Mouse (Mus musculus): ENCODE data around the gene Ankdd1b. TPM values are rescaled to one million over a fixed set of nuclear protein-coding genes. Genes with fewer than 3 reads are reported as not detected.
A peak's percentile ranks its signal among the peaks of the same experiment; 100 is the strongest.

Ankdd1b gene
- polyA plus RNA-seq, 1 experiment from 2014 or later, result 0.14 TPM

DNA sequence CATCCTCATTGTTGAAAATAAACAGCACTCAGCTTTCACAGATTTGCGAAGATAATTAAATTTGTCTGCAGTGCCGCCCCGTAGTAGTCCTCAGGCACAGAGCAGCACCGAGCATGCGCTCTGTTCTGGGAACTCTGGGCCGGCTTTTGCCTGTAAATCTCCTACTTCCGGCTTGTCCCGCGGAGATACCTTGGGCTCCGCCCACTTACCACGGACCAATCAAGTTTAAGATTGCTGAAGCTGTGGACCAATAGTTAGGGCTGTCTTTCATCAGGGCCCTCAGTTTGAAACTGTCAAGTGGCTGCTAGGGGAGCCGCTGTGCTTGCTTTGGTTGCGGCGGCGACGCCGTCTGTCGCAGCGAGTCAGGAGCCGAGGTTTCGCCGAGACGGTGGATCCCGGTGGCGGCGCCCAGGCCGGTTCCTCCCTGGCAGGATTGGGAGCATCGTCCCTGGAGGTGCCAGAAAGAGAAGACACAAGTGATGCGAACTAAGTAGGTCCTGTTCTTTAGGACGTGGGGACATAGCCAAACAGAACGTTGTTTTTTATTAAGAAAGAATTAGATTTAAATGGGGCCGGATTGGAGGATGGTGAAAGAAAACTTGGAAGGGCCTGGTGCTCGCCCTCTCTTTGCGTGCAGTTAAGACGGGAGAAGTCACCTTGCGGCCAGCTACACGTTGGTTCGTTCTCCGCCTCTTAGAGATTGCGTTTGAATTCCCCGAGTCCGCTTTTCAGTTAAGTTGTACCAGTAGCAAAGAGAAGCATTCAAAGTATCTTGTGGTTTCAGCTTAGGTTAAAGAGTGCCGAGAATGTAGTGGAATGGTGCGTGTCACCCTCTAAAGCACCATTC, 82.7 kb downstream of the Ankdd1b start, which contains the start of gene Poc5:
Poc5 (plus strand) TSS at position 253 of the 847 bp plus-strand sequence.
- H3K36me3 ChIP-seq, result peaks cover 7% of the 10 kb centered on the region
- H3K9ac ChIP-seq, result peak within 1 kb of the TSS; percentile 82
- H3K4me2 ChIP-seq (replicated peaks), result peak within 1 kb of the TSS; percentile 61
- peak; percentile 100 for ATAC-seq
- no peaks in the 10 kb centered on the region for H3K9me3 ChIP-seq
- no peaks in the 10 kb centered on the region for H3K27me3 ChIP-seq (replicated peaks)
- under 1% methylated on average over 44 of the region's 44 CpGs for WGBS
- peak within 1 kb of the TSS; percentile 73 for H3K27ac ChIP-seq
- peaks cover 5% of the 10 kb centered on the region; the same call in 1 of the 2 replicates for H3K4me1 ChIP-seq (replicated peaks)
- peak within 1 kb of the TSS; percentile 83 for H3K4me3 ChIP-seq (replicated peaks)

DNA sequence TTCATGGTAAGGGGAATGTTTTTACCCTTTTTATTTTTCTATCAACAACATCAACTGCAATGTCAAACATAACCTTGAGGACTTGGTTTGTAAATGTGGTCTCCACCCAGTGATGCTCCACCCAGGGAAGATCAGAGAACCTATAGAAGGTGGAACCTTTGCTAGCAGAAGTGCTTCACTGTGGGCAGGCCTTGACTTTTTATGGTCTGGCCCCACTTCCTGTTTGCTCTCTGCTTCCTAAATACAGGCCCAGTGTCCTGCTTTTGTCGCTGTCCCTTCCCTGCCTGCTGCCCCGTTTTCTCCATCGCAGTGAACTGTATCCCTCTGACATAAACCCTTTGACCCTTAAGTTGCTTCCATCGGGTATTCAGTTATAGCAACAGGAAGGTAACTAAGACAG, 93.1 kb downstream of the Ankdd1b start:
- no peak overlapping the region for H3K4me2 ChIP-seq (replicated peaks)
- H3K9ac ChIP-seq, result no peak overlapping the region
- H3K9me3 ChIP-seq, result no peaks in the 10 kb centered on the region
- H3K4me3 ChIP-seq (replicated peaks), result no peak overlapping the region
- ATAC-seq, result no peak
- no peaks in the 10 kb centered on the region for H3K4me1 ChIP-seq (replicated peaks)
- no peaks in the 10 kb centered on the region for H3K27me3 ChIP-seq (replicated peaks)
- no peak overlapping the region for H3K27ac ChIP-seq
- no peaks in the 10 kb centered on the region for H3K36me3 ChIP-seq
- 49% methylated on average over 4 of the region's 4 CpGs for WGBS

DNA sequence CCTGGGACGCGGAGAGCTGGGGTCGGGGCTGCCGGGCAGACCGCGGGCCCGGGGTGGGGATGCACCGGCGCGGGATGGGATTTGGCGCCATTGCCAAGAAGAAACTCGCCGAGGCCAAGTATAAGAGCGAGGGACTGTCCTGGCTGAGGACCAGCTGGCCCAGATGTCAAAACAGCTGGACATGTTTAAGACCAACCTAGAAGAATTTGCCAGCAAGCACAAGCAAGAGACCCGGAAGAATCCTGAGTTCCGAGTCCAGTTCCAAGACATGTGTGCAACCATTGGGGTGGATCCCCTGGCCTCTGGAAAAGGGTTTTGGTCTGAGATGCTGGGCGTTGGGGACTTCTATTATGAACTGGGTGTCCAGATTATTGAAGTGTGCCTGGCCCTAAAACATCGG, 94.1 kb downstream of the Ankdd1b start:
- no peak overlapping the region for H3K4me3 ChIP-seq (replicated peaks)
- H3K27ac ChIP-seq, result no peak overlapping the region
- no peaks in the 10 kb centered on the region for H3K27me3 ChIP-seq (replicated peaks)
- H3K36me3 ChIP-seq, result no peaks in the 10 kb centered on the region
- WGBS, result 88% methylated on average over 18 of the region's 18 CpGs
- H3K4me1 ChIP-seq (replicated peaks), result no peaks in the 10 kb centered on the region
- H3K9me3 ChIP-seq, result no peaks in the 10 kb centered on the region
- H3K9ac ChIP-seq, result no peak overlapping the region
- ATAC-seq, result no peak
- no peak overlapping the region for H3K4me2 ChIP-seq (replicated peaks)

DNA sequence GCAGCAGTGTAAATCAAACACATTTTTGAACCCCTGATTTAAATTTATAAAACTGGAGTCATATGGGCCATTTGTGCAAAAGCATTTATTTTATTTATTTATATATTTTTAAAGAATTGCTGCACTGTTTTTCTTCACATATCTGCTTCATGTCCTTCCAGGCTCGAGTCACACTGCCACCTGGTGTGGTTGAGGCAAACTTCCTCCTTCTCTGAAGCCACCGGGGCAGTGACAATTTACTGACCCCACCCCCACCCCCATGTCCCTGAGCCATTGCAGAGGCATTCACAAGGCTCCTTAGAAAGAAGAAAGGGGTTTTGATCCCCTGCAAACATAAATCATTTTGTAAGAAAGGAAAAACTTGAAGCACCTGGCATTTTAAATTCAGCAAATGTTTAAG, 95.5 kb downstream of the Ankdd1b start:
- Histone ChIP-seq H3K27ac (no peak overlapping the region), H3K36me3 (no peaks in the 10 kb centered on the region), H3K4me1 (replicated peaks) (no peaks in the 10 kb centered on the region), H3K9me3 (no peaks in the 10 kb centered on the region), H3K27me3 (replicated peaks) (no peaks in the 10 kb centered on the region), H3K4me2 (replicated peaks) (no peak overlapping the region), H3K9ac (no peak overlapping the region), H3K4me3 (replicated peaks) (no peak overlapping the region)
- 1% methylated on average over 2 of the region's 2 CpGs for WGBS
- ATAC-seq, result no peak

Other genes with a start within 250 kb of the Ankdd1b start
- 9.1 and 12.6 TPM in 2 replicates for gene Poc5, start 82.9 kb downstream of the Ankdd1b start, polyA plus RNA-seq (2015; fragmentation: Nextera tagmentation; extraction: Ambion mirVana)
- not detected in 2 replicates for gene Gm17622, start 19.5 kb upstream of the Ankdd1b start, polyA plus RNA-seq (2015; fragmentation: Nextera tagmentation; extraction: Ambion mirVana)
- 8.4 and 8.8 TPM in 2 replicates for gene Polk, start 71.4 kb upstream of the Ankdd1b start, polyA plus RNA-seq (2015; fragmentation: Nextera tagmentation; extraction: Ambion mirVana)
- 13.2 and 13.5 TPM in 2 replicates for gene Col4a3bp, start 71.4 kb upstream of the Ankdd1b start, polyA plus RNA-seq (2015; fragmentation: Nextera tagmentation; extraction: Ambion mirVana)
- 89.1 and 101 TPM in 2 replicates for gene Hmgcr, start 199.7 kb upstream of the Ankdd1b start, polyA plus RNA-seq (2015; fragmentation: Nextera tagmentation; extraction: Ambion mirVana)